Mouse (Mus musculus) heart, adult 2 months (tissue): ENCODE results near the gene Gab2. TPM values are rescaled to one million over a fixed set of nuclear protein-coding genes. Genes with fewer than 3 reads are reported as not detected.
A peak's percentile ranks its signal among the peaks of the same experiment; 100 is the strongest.

Source experiments
- DNase-seq, 2 experiments: peaks; one replicate each; pipeline ENCODE4 v3.0.0; 2021
- H3K27ac ChIP-seq: fragments of 200-600 bp; 2 replicates; pipeline ENCODE4 v1.8.1; 2022
- H3K27me3 ChIP-seq: fragments of 200-500 bp; 2 replicates; pipeline ENCODE4 v1.6.1; 2012; ENCODE audit warnings: mild to moderate bottlenecking, low read length, inconsistent platforms, mixed read lengths; ENCODE audit not compliant: control insufficient read depth, insufficient read depth
- H3K36me3 ChIP-seq: fragments of 200-500 bp; 2 replicates; pipeline ENCODE4 v1.6.1; 2012; ENCODE audit warnings: low read length, inconsistent platforms; ENCODE audit not compliant: control insufficient read depth, insufficient read depth
- H3K4me1 ChIP-seq: fragments of 200-500 bp; 2 replicates; pipeline ENCODE4 v1.6.1; 2011; ENCODE audit warnings: low read length; ENCODE audit not compliant: control insufficient read depth, insufficient read depth
- H3K4me3 ChIP-seq: fragments of 200-600 bp; 2 replicates; pipeline ENCODE4 v1.8.1; 2022
- H3K79me2 ChIP-seq: fragments of 200-500 bp; replicated peaks from 2 replicates; pipeline ENCODE4 v1.6.1; 2012; ENCODE audit warnings: mild to moderate bottlenecking, inconsistent platforms, low read length, moderate library complexity, mixed read lengths; ENCODE audit not compliant: control insufficient read depth, insufficient read depth
- H3K9ac ChIP-seq: fragments of 200-500 bp; 2 replicates; pipeline ENCODE4 v1.6.1; 2012; ENCODE audit warnings: low read depth, mild to moderate bottlenecking, control low read depth, inconsistent platforms, low read length, mixed read lengths
- CTCF ChIP-seq: fragments of 200-600 bp; IDR thresholded peaks from 2 replicates; pipeline ENCODE4 v1.8.1; 2022; ENCODE audit warnings: antibody characterized with exemption, mild to moderate bottlenecking, moderate library complexity
- EP300 ChIP-seq: fragments of 200-500 bp; IDR thresholded peaks from 2 replicates; pipeline ENCODE4 v1.6.1; 2011; ENCODE audit warnings: low read depth, low read length, control low read depth; ENCODE audit not compliant: insufficient read depth
- POLR2A ChIP-seq: fragments of 200-500 bp; IDR thresholded peaks from 2 replicates; pipeline ENCODE4 v1.6.1; 2011; ENCODE audit warnings: mild to moderate bottlenecking, low read depth, low read length, control low read depth; ENCODE audit not compliant: insufficient read depth
- WGBS: fragments of 180-500 bp; shearing (Covaris S2); methylation state at CpG from one replicate; pipeline ENCODE4 v1.1.7; 2018; 5-methylcytosine and 5-hydroxymethylcytosine counted together
- intact Hi-C: fragments of 180-260 bp; cut with DNase I; formaldehyde crosslinking; loops from one replicate; pipeline ENCODE4 v1.15.1; 2025
- polyA plus RNA-seq: library from polyadenylated mRNA; depleted of rRNA; stranded (reverse); fragments of >200 nt; gene quantifications from 2 replicates; pipeline ENCODE4 v1.2.3, GENCODE M21; 2012
- total RNA-seq, 2 experiments: library from RNA; stranded (reverse); gene quantifications; 2 replicates each; pipeline ENCODE4 v1.2.3; 2021

The Gab2 gene
- total and polyA plus RNA-seq, 3 experiments, result 15.9 to 17.6 (median 16.4) TPM

GRCm38 (mm10) chr7:97336678-97337077 lies 255.3 kb downstream of the Gab2 start:
- Histone ChIP-seq H3K27ac (no peak overlapping the region), H3K9ac (no peak overlapping the region), H3K36me3 (no peaks in the 10 kb centered on the region), H3K27me3 (no peaks in the 10 kb centered on the region), H3K4me1 (peaks cover 6% of the 10 kb centered on the region), H3K4me3 (no peak overlapping the region), H3K79me2 (no peaks in the 10 kb centered on the region)
- DNase-seq, result no peak
- no peak for TF ChIP-seq POLR2A
- no peak for TF ChIP-seq EP300
- no peak for TF ChIP-seq CTCF
- WGBS, result 76% methylated on average over 1 of the region's 1 CpGs
- intact Hi-C loops, result no loop called here

DNA sequence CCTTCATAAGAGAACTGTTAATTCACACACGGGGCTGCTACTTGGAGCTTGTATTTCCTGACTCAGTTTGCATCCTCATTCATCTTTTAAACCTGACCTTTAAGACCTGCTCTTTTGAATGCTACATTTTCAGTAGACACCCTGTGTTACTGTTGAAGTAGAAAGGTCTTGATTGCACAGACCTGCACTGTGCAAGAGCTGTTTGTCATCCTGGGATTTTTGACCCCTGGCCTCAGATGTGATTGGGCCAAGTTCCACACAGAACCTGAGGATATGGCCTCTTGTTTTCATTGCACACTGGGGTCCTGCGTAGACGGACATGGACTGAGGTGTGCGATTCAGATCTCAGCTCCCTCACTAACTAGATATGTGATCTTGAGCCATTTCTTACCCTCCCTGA lies 257.2 kb downstream of the Gab2 start:
- TF ChIP-seq EP300 (no peak), CTCF (no peak), POLR2A (no peak)
- Histone ChIP-seq H3K27me3 (no peaks in the 10 kb centered on the region), H3K36me3 (no peaks in the 10 kb centered on the region), H3K27ac (no peak overlapping the region), H3K4me3 (no peak overlapping the region), H3K79me2 (no peaks in the 10 kb centered on the region), H3K4me1 (peaks cover 9% of the 10 kb centered on the region), H3K9ac (no peak overlapping the region)
- 85% methylated on average over 4 of the region's 4 CpGs for WGBS
- intact Hi-C loops, result no loop called here
- DNase-seq, result no peak

GRCm38 (mm10) chr7:97339623-97340022 lies 258.2 kb downstream of the Gab2 start:
- H3K27ac ChIP-seq, result no peak overlapping the region
- no peaks in the 10 kb centered on the region for H3K36me3 ChIP-seq
- H3K9ac ChIP-seq, result no peak overlapping the region
- H3K27me3 ChIP-seq, result no peaks in the 10 kb centered on the region
- intact Hi-C loops, result no loop called here
- DNase-seq, result no peak
- TF ChIP-seq CTCF, result no peak
- TF ChIP-seq EP300, result no peak
- TF ChIP-seq POLR2A, result no peak
- H3K4me1 ChIP-seq, result peaks cover 9% of the 10 kb centered on the region
- H3K4me3 ChIP-seq, result no peak overlapping the region
- 96% methylated on average over 7 of the region's 7 CpGs for WGBS
- no peaks in the 10 kb centered on the region for H3K79me2 ChIP-seq

DNA sequence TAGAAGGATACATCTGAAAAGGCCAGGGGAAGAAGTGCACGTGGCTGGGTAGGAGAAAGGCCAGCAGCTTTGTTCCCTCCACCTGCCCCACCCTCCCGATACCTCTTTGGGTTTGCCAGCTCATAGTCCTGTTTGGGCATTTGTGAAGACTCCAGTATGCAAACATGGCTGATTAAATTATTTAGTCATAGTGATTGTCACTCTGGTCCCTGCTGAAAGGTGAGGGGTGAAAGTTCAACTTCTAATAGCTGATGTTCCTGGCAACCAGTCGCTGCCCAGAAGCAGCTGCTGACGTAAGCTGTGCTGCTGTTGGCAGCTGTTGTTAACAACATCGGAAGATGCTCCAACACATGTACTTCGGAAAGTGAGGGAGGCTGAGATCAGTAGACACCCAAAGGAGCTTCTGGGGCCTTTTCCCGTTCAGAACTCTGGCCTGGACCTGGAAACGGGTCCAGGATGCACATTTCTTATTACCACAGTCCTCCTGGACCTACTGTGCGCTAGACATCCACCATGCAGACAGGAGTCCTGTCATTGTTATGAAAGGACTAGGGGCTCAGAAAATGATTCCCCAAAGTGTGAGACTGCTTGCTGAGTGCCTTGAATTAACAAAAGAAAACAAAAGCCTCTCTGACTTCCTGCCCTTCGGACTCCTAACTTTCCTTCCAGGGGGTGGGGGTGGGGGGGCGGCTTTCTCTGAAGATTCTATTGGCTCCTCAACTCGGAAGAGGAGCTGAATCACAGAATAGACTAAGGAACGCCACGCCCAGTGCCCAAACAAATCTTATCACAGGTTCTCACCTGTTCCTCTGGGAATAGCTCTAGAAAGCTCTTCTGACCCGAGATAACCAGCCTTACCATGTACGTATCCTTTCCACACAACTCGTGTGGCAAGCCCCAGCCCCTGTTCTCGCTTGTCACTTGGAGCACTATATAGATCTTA lies 259.8 kb downstream of the Gab2 start:
- WGBS, result 36% methylated on average over 18 of the region's 18 CpGs
- Histone ChIP-seq H3K79me2 (no peaks in the 10 kb centered on the region), H3K9ac (no peak overlapping the region), H3K4me3 (no peak overlapping the region), H3K27me3 (no peaks in the 10 kb centered on the region), H3K36me3 (no peaks in the 10 kb centered on the region), H3K4me1 (peaks cover 9% of the 10 kb centered on the region), H3K27ac (peak overlapping the region; percentile 57)
- DNase-seq, result no peak
- intact Hi-C loops, result no loop called here
- no peak for TF ChIP-seq EP300
- TF ChIP-seq CTCF, result no peak
- no peak for TF ChIP-seq POLR2A

DNA sequence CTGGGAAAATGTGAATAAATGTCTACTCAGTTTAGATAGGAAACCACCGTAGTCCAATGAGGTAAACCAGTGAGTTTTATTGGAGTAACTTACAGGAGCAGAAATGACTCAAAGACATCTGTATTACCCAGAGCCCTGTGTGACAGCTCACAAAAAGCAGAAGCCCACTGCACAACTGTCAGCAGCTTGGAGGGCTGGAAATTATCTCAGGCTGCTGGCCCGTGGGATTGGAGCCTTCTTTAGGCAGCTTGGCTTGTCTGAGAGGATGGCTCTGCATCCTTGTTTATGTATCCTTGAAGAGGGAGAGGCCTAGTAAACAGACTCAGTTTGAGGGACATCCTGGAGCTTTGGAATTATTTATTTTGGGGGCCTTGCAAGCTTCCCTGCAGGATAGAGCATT lies 261.6 kb downstream of the Gab2 start:
- no peaks in the 10 kb centered on the region for H3K79me2 ChIP-seq

GRCm38 (mm10) chr7:97344655-97345054 lies 263.3 kb downstream of the Gab2 start:
- no peaks in the 10 kb centered on the region for H3K36me3 ChIP-seq
- TF ChIP-seq CTCF (no peak), EP300 (no peak)
- WGBS, result 79% methylated on average over 2 of the region's 2 CpGs
- H3K4me1 ChIP-seq, result peaks cover 9% of the 10 kb centered on the region
- H3K4me3 ChIP-seq, result no peak overlapping the region
- intact Hi-C loops, result no loop called here
- H3K79me2 ChIP-seq, result no peaks in the 10 kb centered on the region
- DNase-seq, result no peak
- H3K9ac ChIP-seq, result no peak overlapping the region
- H3K27me3 ChIP-seq, result no peaks in the 10 kb centered on the region
- H3K27ac ChIP-seq, result peak overlapping the region; percentile 31

More for the DNA sequence above, 261.6 kb downstream of the Gab2 start:
- H3K4me1 ChIP-seq, result peaks cover 9% of the 10 kb centered on the region
- no peak overlapping the region for H3K4me3 ChIP-seq
- DNase-seq, result no peak
- no peak for TF ChIP-seq CTCF
- TF ChIP-seq POLR2A, result no peak
- TF ChIP-seq EP300, result no peak
- H3K36me3 ChIP-seq, result no peaks in the 10 kb centered on the region
- H3K27ac ChIP-seq, result 0 out of 2 replicates have a peak overlapping the region, but pooled peaks have one; percentile 6
- no peaks in the 10 kb centered on the region for H3K27me3 ChIP-seq
- H3K9ac ChIP-seq, result no peak overlapping the region
- 39% methylated on average over 2 of the region's 2 CpGs for WGBS
- intact Hi-C loops, result no loop called here
